Mouse (Mus musculus): ENCODE measurements at regions not wholly inside any gene's neighbourhood (a gene's known extent, or its start where the extent isn't known, plus 50 kb on each side); places are given as distances from the start of the nearest gene placed in this dataset.

DNA sequence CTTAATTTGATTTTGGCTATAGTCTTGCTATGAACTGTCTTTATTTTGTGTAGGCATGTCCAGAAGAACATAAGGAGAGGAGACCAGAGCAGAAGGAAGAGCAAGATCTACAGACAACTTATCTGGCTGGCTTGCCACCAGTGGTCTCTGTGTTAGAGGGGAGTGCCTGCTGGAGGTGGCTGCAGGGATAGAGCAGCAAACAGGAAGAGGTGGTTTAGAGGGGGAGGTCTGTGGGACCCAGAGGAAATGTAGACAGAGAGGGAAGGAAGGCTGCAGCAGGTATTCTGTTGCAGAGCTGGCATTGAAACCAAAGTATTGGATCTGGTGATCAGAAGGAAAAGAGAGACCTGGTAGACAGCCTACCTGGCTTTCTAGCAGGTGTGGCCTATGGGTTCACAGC lies 327.0 kb upstream of the Chl1 start:
- TF ChIP-seq CTCF (IDR thresholded peaks at IDR 0.05), result no peak
- TF ChIP-seq EP300 (IDR thresholded peaks at IDR 0.05), result no peak

All from lung, postnatal 0 days (tissue).